Mouse (Mus musculus) granulocyte monocyte progenitor cell, adult 5-6 weeks (primary cell): ENCODE data around the gene Xrcc4. TPM values are rescaled to one million over a fixed set of nuclear protein-coding genes. Genes with fewer than 3 reads are reported as not detected.

Experiments used
- ATAC-seq: replicated peaks from 2 replicates; pipeline ENCODE4 v1.8.0; 2016; ENCODE audit warnings: mild to moderate bottlenecking, moderate TSS enrichment, inconsistent platforms; ENCODE audit not compliant: poor library complexity, severe bottlenecking
- total RNA-seq, 2 experiments: library from RNA; stranded (forward) in 1 of 2; stranded (reverse) in 1 of 2; fragments of 200-712, 200-1000 nt in 1 of 2; fragments of >200 nt in 1 of 2; fragmentation: Nextera tagmentation in 1 of 2; gene quantifications; 2 replicates each; pipeline ENCODE4 v1.2.3; 2014 to 2017

The Xrcc4 gene
- total RNA-seq, 2 experiments from 2014 or later: 14.5 to 20.4 TPM

DNA sequence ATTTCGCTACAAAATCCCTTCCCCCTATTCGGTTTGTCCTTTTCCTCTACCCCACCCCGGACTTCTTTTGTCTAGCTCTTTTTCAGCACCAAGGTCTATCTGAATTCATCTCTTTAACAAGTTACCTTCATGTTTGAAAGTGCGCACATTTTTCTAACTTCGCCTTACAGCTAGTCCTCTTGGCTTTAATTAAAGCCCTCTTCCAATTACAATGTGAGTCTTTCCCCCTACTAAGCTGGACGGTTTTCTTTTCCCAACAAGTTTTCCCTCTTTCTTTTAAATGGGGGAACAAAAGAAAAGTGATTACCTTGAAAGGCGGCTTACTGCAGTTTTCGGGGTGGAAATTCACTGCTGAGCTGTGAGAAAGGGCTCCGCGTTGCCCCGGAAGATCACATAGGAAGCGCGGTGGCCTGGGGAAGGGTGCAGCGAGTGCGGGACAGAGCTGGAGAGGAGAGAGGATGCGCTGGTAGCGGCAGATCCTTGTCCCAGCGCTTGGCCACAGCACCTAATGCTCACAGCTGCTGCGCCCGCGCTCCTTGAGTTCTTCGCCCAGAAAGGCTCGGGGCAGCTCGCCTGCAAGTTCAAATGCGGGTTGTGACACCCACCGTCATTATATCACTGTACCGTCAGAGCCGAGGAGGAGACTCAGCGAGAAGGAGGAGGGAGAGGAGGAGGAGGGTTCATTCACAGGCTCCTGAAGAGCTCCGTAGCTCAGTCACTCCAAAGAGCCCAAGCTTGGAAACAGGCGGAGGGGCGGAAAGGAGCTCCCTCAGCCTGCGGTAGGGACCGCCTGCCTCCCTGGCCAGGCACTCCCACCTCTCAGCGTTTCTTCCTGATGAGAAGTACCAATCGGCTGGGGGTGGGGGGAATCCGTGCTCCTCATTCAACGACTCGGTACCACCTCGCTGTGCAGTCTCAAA, 347.4 kb downstream of the Xrcc4 start, which contains the start of gene Vcan:
Vcan (minus strand) TSS at position 744 of the 920 bp plus-strand sequence.
- ATAC-seq: peak; percentile 6; the same call in 1 of the 2 replicates

DNA sequence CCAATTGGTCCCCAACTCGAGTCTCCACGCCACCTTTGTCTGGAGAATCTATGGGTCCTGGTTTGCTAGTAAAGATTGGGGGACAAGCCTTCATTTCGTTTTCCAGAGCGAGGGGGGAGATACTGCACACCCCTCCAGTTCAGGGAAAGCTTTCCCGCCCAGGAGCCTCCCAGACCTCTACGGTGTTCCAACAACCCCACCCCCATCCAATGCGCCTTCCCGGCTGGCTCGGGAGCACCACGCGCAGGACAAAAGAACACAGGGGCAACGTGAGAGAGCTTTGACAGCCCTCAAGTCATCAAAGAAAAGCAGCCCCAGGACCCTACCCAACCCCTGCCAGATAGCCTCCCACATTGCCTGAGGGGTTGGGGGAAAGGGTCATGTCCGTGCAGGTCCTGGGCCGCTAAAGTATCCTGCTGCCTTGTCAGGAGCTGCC, 348.3 kb downstream of the Xrcc4 start:
- ATAC-seq: no peak

DNA sequence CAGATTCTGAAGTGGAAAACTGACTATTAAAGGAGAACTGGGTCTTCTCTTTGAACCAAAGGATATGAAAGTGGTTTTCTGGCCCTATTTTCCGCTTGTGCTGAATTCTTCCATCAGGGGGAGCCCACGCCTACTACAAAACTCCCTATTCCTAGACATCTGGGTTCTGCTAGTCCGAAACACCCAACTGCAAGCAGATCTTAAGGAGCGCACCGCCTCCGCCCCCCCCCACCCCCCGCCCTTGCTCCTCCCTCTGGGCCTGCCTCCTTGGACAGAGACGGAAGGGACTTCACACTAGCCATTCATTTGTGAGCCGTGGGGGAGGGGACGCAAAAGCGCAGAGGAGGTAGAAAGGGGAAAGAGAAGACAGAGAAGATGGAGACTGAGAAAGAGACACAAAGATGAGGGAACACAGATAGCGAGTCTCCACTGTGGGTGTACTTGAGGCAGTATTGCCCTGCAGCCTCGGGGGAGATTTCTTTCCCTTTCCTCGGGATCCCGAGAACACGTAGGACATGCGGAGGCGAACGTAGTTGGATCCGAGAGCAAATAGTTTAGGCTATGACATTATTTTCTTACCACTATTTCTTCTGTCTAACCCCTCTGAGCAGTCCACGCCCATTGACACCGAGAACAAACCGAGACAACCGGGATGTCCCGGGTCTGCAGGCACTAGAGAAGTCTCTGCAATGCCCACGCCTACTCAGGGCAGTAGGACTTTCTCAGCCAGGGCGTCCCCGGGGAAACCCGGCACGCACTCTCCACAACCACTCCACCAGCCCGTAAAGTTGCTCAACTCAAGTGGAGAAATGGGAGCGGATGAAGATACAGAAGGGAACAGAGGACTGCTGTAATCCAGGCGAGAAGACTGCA, 348.9 kb downstream of the Xrcc4 start:
- peak; percentile 59 for ATAC-seq

DNA sequence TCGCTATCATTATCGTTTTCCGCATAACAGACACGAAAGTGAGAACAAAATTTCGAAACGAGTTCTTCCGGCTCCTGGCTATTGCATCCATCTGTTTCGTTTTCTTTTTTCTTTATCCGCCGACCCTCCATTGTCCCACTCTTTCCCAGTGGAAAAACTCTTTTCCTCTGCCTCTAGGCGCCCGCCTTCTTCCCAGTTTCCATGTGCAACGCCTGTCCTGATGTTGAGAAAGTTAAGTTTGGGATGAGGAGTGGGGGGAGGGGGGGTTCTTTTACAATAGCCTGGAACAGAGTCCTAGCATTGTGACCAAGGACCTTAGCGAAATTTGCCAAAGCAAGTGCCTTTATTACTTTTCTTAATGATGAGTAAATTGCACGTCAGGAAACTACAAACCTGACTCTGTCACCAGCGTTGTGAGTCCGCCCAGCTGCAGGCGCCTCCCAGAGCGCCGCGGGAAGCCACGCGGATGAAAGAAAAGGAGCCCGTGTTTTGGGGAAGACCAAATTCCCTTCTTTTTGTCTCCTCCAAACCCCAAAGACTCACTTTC, 349.6 kb downstream of the Xrcc4 start:
- peak; percentile 11; the same call in 1 of the 2 replicates for ATAC-seq

DNA sequence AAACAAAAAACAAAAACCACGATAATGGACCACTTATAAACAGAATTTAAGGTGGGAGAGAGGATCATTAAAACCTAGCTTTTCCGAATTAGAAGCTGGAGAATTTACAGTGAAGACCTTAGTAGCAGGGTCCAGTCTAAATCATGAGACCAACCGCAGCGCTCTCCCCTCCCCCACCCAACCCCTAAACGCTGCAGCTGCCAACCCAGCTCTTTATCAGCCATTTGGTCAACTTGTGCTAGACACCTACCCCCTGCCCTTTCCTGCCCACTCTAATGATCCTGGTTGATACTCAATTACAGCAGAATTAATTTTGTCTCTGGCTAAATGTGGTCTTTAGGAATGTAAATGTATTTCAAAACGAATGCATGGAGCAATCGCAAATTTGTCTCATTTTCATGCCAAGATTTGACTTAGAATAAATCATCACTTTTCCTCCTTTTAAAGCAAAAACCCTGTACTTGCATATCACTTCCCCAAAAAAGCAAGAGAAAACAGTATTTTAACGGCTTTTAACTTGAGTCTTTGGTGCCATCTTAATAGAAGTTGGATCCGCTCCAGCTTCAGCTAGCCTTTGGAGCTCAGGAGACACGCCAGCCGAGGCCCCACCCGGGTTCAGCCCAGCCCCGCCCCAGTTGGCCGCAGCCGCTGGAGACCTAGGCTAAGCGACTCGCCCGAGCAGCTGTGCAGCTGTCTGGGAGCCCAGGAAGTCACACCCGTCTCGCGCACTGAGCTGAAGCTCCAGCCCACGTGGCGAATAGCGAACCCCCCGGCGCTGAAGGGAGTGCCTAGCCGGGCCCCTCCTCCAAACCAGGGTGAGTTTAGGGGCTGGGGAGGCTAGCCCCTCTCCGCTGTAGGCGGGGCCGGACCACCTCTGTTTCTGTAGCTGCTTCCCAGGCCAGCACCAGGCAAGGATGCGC, 350.4 kb downstream of the Xrcc4 start:
- ATAC-seq: peak; percentile 68

DNA sequence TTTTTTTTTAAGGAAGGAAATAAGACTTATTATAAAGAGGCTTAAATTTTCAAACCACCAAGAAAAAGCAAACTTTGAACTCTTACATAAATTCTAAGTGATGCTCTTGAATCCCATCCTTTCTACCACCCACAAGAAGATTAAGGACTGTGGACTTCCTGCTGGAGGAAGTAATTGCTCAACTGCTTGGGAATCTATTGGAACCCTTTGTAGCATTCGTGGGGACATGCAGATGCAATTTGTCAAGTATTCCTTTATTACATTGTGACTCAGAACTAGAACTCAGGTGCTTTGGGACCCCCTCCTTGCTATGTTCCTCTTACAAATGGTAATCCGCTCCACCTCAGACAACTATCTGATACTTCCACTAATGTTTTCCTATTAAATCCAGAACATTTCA, 351.1 kb downstream of the Xrcc4 start:
- ATAC-seq: no peak

DNA sequence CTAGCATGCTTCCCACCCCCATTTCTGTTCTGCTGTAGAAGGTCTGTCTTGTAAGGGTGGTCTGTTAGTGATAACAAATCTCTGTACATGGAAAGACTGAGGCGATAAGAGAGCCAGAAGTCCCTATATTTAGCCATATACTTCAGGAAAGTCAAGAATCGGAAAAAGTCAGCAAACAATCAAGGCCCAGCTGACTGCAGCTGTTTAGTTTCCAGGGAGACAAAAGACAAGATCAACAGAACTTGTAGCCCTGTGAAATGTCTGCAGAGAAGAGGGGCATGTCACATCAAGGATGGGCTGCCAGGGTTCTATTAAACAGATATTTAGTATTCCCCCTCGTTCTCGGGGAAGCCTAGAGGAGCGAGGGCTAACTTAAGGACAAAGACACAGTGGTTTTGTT, 354.3 kb downstream of the Xrcc4 start:
- no peak for ATAC-seq

DNA sequence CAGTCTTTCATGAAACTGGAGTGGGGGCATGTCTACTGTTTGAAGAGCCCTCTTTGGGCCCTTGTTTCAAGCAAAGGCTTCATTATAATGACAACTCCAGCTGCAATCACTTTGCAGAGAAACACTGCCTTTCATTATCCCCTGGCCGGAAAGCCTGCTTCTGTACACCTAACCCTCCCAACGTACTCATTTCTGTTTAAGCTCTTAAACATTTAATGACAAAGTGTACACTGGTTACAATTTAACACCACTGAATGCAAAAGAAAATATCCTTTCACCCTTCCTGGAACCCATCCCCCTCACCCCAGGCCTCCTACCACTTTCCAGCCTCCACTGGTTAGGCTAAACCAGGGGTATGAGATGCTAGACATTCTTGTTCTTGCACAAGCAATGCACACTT, 362.9 kb downstream of the Xrcc4 start:
- no peak for ATAC-seq

Other genes starting within 250 kb of the Xrcc4 start
- 27.0 and 27.8 TPM in 2 replicates for gene Tmem167, start 485 bp downstream of the Xrcc4 start, total RNA-seq (2014; fragmentation: Nextera tagmentation)
- 20.4 and 23.7 TPM in 2 replicates for gene Tmem167, start 485 bp downstream of the Xrcc4 start, total RNA-seq (2017)